Mouse (Mus musculus) embryonic fibroblast, embryonic 13.5 days (primary cell): ENCODE measurements around the gene Retsat. TPM values are rescaled to one million over a fixed set of nuclear protein-coding genes. Genes with fewer than 3 reads are reported as not detected.

Experiments
- H3K27ac ChIP-seq: 2 replicates; pipeline ENCODE4 v1.5.1; 2012; ENCODE audit warnings: low read length, control low read depth, inconsistent platforms; ENCODE audit not compliant: insufficient read depth
- H3K4me1 ChIP-seq: 2 replicates; pipeline ENCODE4 v1.6.1; 2011; ENCODE audit warnings: low read length; ENCODE audit not compliant: control insufficient read depth, insufficient read depth
- H3K4me3 ChIP-seq: 2 replicates; pipeline ENCODE4 v1.5.1; 2011; ENCODE audit warnings: mild to moderate bottlenecking, control low read depth, low read length; ENCODE audit not compliant: insufficient read depth
- CTCF ChIP-seq: IDR thresholded peaks from 2 replicates; pipeline ENCODE4 v1.5.1; 2011; ENCODE audit warnings: mild to moderate bottlenecking, control low read depth, low read length, moderate library complexity, borderline replicate concordance; ENCODE audit not compliant: insufficient read depth
- POLR2A ChIP-seq: IDR thresholded peaks from 2 replicates; pipeline ENCODE4 v1.6.1; 2011; ENCODE audit warnings: low read depth, mild to moderate bottlenecking, control low read depth, low read length, moderate library complexity
- polyA plus RNA-seq: library from polyadenylated mRNA; stranded (reverse); fragments of >200 nt; gene quantifications from 2 replicates; pipeline ENCODE4 v1.2.4, GENCODE M21; 2011; ENCODE audit warnings: low read depth; ENCODE audit not compliant: missing spikeins, insufficient read length

Gene Retsat
- polyA plus RNA-seq, 1 experiment = 12.3 TPM

GRCm38 (mm10) chr6:72607060-72607459, 8.8 kb downstream of the Retsat start:
- Histone ChIP-seq H3K4me1 (peaks cover 4% of the 10 kb centered on the region; the same call in 1 of the 2 replicates), H3K4me3 (no peak overlapping the region), H3K27ac (no peak overlapping the region)
- no peak for TF ChIP-seq POLR2A

GRCm38 (mm10) chr6:72607676-72608075, 9.4 kb downstream of the Retsat start:
- peaks cover 4% of the 10 kb centered on the region; the same call in 1 of the 2 replicates for H3K4me1 ChIP-seq
- no peak overlapping the region for H3K27ac ChIP-seq
- no peak for TF ChIP-seq CTCF
- no peak for TF ChIP-seq POLR2A
- no peak overlapping the region for H3K4me3 ChIP-seq

GRCm38 (mm10) chr6:72608662-72609184, 10.4 kb downstream of the Retsat start:
- TF ChIP-seq CTCF = no peak
- no peak for TF ChIP-seq POLR2A
- Histone ChIP-seq H3K4me1 (peaks cover 4% of the 10 kb centered on the region; the same call in 1 of the 2 replicates), H3K4me3 (no peak overlapping the region), H3K27ac (no peak overlapping the region)

GRCm38 (mm10) chr6:72610261-72610660, 12.0 kb downstream of the Retsat start:
- peaks cover 4% of the 10 kb centered on the region; the same call in 1 of the 2 replicates for H3K4me1 ChIP-seq
- TF ChIP-seq CTCF = no peak
- no peak for TF ChIP-seq POLR2A

GRCm38 (mm10) chr6:72615151-72615550, 16.9 kb downstream of the Retsat start:
- no peak overlapping the region for H3K27ac ChIP-seq
- peak overlapping the region; percentile 96 for H3K4me3 ChIP-seq
- peaks cover 4% of the 10 kb centered on the region; the same call in 1 of the 2 replicates for H3K4me1 ChIP-seq
- TF ChIP-seq POLR2A (no peak), CTCF (no peak)

More at GRCm38 (mm10) chr6:72610261-72610660, 12.0 kb downstream of the Retsat start:
- H3K4me3 ChIP-seq = no peak overlapping the region
- H3K27ac ChIP-seq = no peak overlapping the region

- H3K4me1 ChIP-seq = no peaks in the 10 kb centered on the region
- H3K4me3 ChIP-seq = peak overlapping the region; percentile 96
- H3K27ac ChIP-seq = no peak overlapping the region
- no peak for TF ChIP-seq CTCF
- no peak for TF ChIP-seq POLR2A
Measured at GRCm38 (mm10) chr6:72615561-72616375, 17.5 kb downstream of the Retsat start.

- TF ChIP-seq POLR2A = peak; percentile 89
- TF ChIP-seq CTCF = no peak
- Histone ChIP-seq H3K4me1 (no peaks in the 10 kb centered on the region), H3K4me3 (peak within 1 kb of the TSS; percentile 96), H3K27ac (peak within 1 kb of the TSS; percentile 71)
Measured at GRCm38 (mm10) chr6:72616643-72617288, 18.5 kb downstream of the Retsat start, which contains the start of gene Tgoln1. Gene Tgoln1, minus strand, starts transcription at chr6:72617000.

- no peak overlapping the region for H3K4me3 ChIP-seq
- H3K27ac ChIP-seq = no peak overlapping the region
- no peak for TF ChIP-seq POLR2A
- no peak for TF ChIP-seq CTCF
- no peaks in the 10 kb centered on the region for H3K4me1 ChIP-seq
Measured at GRCm38 (mm10) chr6:72619734-72620532, 21.7 kb downstream of the Retsat start.

GRCm38 (mm10) chr6:72620920-72621319, 22.6 kb downstream of the Retsat start:
- H3K27ac ChIP-seq = no peak overlapping the region
- TF ChIP-seq POLR2A (no peak), CTCF (no peak)
- no peaks in the 10 kb centered on the region for H3K4me1 ChIP-seq
- H3K4me3 ChIP-seq = no peak overlapping the region
